Mouse (Mus musculus) c-Kit-positive CD71-positive TER-119-positive erythroid progenitor cells, embryonic 14.5 days (primary cell): ENCODE data around the gene Bbox1.

Experiments used
- DNase-seq: peaks from one replicate; pipeline ENCODE4 v3.0.0-alpha.2; 2013; ENCODE audit warnings: low spot score

Bbox1 gene

GRCm38 (mm10) chr2:110274160-110274559 is 40.2 kb downstream of the Bbox1 start:
- DNase-seq: no peak

- DNase-seq: no peak
Observed at GRCm38 (mm10) chr2:110269281-110269680, 45.1 kb downstream of the Bbox1 start.

- no peak for DNase-seq
Observed at GRCm38 (mm10) chr2:110232252-110232651, 82.1 kb downstream of the Bbox1 start.

- no peak for DNase-seq
Observed at GRCm38 (mm10) chr2:110230753-110231152, 83.6 kb downstream of the Bbox1 start.

GRCm38 (mm10) chr2:110229143-110230087 is 84.9 kb downstream of the Bbox1 start:
- DNase-seq: peak; percentile 47

- DNase-seq: no peak
Observed at GRCm38 (mm10) chr2:110226421-110226820, 87.9 kb downstream of the Bbox1 start.

- no peak for DNase-seq
Observed at GRCm38 (mm10) chr2:110225969-110226368, 88.4 kb downstream of the Bbox1 start.

GRCm38 (mm10) chr2:110222793-110223192 is 91.6 kb downstream of the Bbox1 start:
- no peak for DNase-seq

- no peak for DNase-seq
Observed at GRCm38 (mm10) chr2:110220492-110220891, 93.9 kb downstream of the Bbox1 start.

GRCm38 (mm10) chr2:110215685-110216058 is 98.7 kb downstream of the Bbox1 start:
- DNase-seq: no peak

- DNase-seq: no peak
Observed at GRCm38 (mm10) chr2:110214991-110215684, 99.2 kb downstream of the Bbox1 start.

GRCm38 (mm10) chr2:110214278-110214677 is 100.1 kb downstream of the Bbox1 start:
- no peak for DNase-seq
